Mouse (Mus musculus) liver, postnatal 0 days (tissue): ENCODE results near the gene Rabgap1l. TPM values are rescaled to one million over a fixed set of nuclear protein-coding genes. Genes with fewer than 3 reads are reported as not detected.

Experiments
- ATAC-seq: fragments of 200-750 bp; cut with Nextera tagmentation; 2 replicates; pipeline ENCODE4 v1.8.0; 2017; ENCODE audit warnings: mild to moderate bottlenecking, moderate library complexity
- DNase-seq: peaks from one replicate; pipeline ENCODE4 v3.0.0-alpha.2; 2016
- H3K27ac ChIP-seq: fragments of 300-500 bp; sonication (generic); 2 replicates; pipeline ENCODE4 v1.5.1; 2014; ENCODE audit warnings: antibody characterized with exemption, moderate library complexity, mild to moderate bottlenecking, low read depth
- H3K27me3 ChIP-seq: fragments of 300-500 bp; sonication (generic); 2 replicates; pipeline ENCODE4 v1.6.1; 2014; ENCODE audit warnings: low read length, control low read depth, mixed read lengths; ENCODE audit not compliant: insufficient read depth
- H3K36me3 ChIP-seq: fragments of 300-500 bp; sonication (generic); replicated peaks from 2 replicates; pipeline ENCODE4 v1.6.1; 2014; ENCODE audit warnings: mild to moderate bottlenecking, control low read depth, low read length, moderate library complexity, mixed read lengths; ENCODE audit not compliant: insufficient read depth
- H3K4me1 ChIP-seq: fragments of 300-500 bp; sonication (generic); 2 replicates; pipeline ENCODE4 v1.6.1; 2014; ENCODE audit warnings: antibody characterized with exemption, mild to moderate bottlenecking, control low read depth; ENCODE audit not compliant: insufficient read depth
- H3K4me2 ChIP-seq: fragments of 300-500 bp; sonication (generic); 2 replicates; pipeline ENCODE4 v1.6.1; 2014; ENCODE audit warnings: low read depth, mild to moderate bottlenecking, low read length, moderate library complexity, mixed read lengths
- H3K4me3 ChIP-seq: fragments of 300-500 bp; sonication (generic); 2 replicates; pipeline ENCODE4 v1.5.1; 2014; ENCODE audit warnings: low read depth, low read length
- H3K9ac ChIP-seq: fragments of 300-500 bp; sonication (generic); replicated peaks from 2 replicates; pipeline ENCODE4 v1.6.1; 2014; ENCODE audit warnings: mild to moderate bottlenecking, moderate library complexity
- H3K9me3 ChIP-seq: fragments of 300-500 bp; sonication (generic); 2 replicates; pipeline ENCODE4 v1.6.1; 2016; ENCODE audit warnings: mild to moderate bottlenecking, control low read depth, low read length, mixed read lengths
- CTCF ChIP-seq: sonication (generic); IDR thresholded peaks from 2 replicates; pipeline ENCODE4 v1.5.1; 2016; ENCODE audit warnings: antibody characterized with exemption, low read depth
- EP300 ChIP-seq: IDR thresholded peaks from 2 replicates; pipeline ENCODE4 v1.6.1; 2016; ENCODE audit warnings: antibody characterized with exemption, low read depth, mild to moderate bottlenecking
- WGBS: fragments of 180-500 bp; shearing (Covaris S2); extraction: QIAGEN DNeasy Blood & Tissue Kit; methylation state at CpG from one replicate; pipeline ENCODE4 v1.1.7; 2014; ENCODE audit not compliant: insufficient replicate concordance; 5-methylcytosine and 5-hydroxymethylcytosine counted together
- polyA plus RNA-seq: library from polyadenylated mRNA; unstranded; fragments of >200 nt; fragmentation: Nextera tagmentation; extraction: Ambion mirVana; gene quantifications from 2 replicates; pipeline ENCODE4 v1.2.1, GENCODE M21; 2015

The Rabgap1l gene
- polyA plus RNA-seq, 1 experiment from 2014 or later: 21.6 TPM

GRCm38 (mm10) chr1:160325542-160325941 lies 467.5 kb downstream of the Rabgap1l start:
- DNase-seq (no peak), ATAC-seq (peak; percentile 23; the same call in 1 of the 2 replicates)
- WGBS: 17% methylated on average over 5 of the region's 5 CpGs
- Histone ChIP-seq H3K27ac (no peak overlapping the region), H3K4me3 (no peak overlapping the region), H3K9ac (no peak overlapping the region), H3K36me3 (no peaks in the 10 kb centered on the region), H3K4me2 (no peak overlapping the region; the same call in 1 of the 2 replicates), H3K9me3 (no peaks in the 10 kb centered on the region), H3K27me3 (no peaks in the 10 kb centered on the region), H3K4me1 (peaks cover 10% of the 10 kb centered on the region)
- TF ChIP-seq EP300 (0 out of 2 replicates have a peak, but pooled peaks have one; percentile 24), CTCF (no peak)

DNA sequence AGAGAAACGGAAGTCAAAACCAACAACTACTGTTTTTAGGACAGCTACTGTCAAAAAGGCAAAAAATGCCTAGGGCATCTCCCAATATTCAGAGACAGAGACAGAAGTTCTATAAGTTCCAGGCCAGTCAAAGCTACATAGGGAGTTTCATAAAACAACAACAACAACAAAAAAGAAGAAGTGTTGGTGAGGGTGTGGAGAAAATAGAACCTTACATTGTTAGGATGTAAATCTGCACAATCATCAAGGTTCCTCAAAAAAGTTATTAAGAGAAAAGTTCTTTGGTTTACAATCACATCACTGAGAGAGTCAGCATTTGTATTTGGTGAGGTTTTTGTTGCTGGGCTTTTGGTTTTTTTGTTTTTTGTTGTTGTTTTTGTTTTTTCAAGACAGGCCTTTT lies 472.3 kb downstream of the Rabgap1l start:
- H3K27me3 ChIP-seq: no peaks in the 10 kb centered on the region
- H3K4me3 ChIP-seq: no peak overlapping the region
- peaks cover 9% of the 10 kb centered on the region for H3K4me1 ChIP-seq
- ATAC-seq: no peak
- H3K36me3 ChIP-seq: no peaks in the 10 kb centered on the region
- H3K9me3 ChIP-seq: no peaks in the 10 kb centered on the region
- H3K9ac ChIP-seq: no peak overlapping the region
- WGBS: 90% methylated on average over 1 of the region's 1 CpGs
- TF ChIP-seq EP300: no peak
- no peak for TF ChIP-seq CTCF
- DNase-seq: no peak
- no peak overlapping the region for H3K4me2 ChIP-seq
- H3K27ac ChIP-seq: no peak overlapping the region

DNA sequence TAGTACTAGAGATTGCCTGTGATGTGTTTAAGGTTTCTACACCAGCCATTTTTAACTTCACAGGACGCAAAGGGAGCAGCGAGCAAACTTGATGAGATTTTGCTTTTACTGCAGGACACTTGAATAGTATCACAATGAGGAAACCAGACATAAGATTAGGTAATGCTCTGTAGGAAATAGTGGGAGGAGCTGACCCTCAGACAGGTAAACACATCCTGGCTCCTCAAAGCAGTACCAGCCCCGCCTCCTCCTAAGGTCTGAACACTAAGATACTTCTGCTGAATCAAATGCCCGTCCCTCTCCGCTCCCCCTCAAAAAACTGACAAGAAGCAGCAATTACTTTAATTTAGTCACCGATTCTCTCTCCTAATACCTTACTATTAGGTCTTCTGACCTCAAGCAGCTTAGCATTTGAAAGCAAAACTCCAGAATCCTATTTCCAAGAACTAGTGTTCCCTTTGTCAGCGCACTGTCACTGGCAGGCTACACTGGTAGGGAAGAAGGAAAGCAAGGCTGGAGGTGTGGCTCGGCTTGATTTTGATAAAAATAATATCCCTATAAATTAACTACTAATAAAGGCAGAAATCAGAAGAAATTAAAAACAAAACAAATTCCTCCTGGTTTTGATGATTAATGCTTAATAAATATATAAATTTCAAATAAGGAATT lies 474.8 kb downstream of the Rabgap1l start:
- peak; percentile 82 for ATAC-seq

DNA sequence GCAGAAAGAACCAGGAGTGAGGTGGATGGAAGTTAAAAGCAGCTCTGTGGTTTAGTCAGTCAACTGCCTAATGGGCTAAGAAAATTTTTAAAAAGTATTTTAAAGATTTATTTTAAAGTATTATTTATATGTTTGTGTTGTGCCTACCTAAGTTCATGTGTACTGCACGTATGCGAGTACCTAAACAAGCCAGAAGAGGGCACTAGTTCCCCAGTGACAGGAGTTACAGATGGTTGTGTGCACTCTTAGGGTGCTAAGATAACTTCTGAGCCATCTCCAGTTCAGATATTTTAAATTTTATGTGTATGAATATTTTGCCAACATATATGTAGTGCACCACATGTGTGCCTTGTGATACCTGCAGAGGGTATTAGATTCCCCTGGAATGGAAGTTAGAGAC lies 476.8 kb downstream of the Rabgap1l start:
- 90% methylated on average over 2 of the region's 2 CpGs for WGBS
- Histone ChIP-seq H3K9me3 (no peaks in the 10 kb centered on the region), H3K9ac (no peak overlapping the region), H3K27me3 (no peaks in the 10 kb centered on the region), H3K27ac (no peak overlapping the region), H3K36me3 (no peaks in the 10 kb centered on the region), H3K4me2 (no peak overlapping the region), H3K4me1 (no peaks in the 10 kb centered on the region), H3K4me3 (no peak overlapping the region)
- ATAC-seq (no peak), DNase-seq (no peak)
- peak; percentile 39; the same call in 1 of the 2 replicates for TF ChIP-seq CTCF
- no peak for TF ChIP-seq EP300

More for the DNA sequence above, 474.8 kb downstream of the Rabgap1l start:
- H3K4me3 ChIP-seq: no peak overlapping the region
- no peak overlapping the region for H3K4me2 ChIP-seq
- no peak overlapping the region for H3K27ac ChIP-seq
- peak; percentile 19 for DNase-seq
- 68% methylated on average over 8 of the region's 8 CpGs for WGBS
- TF ChIP-seq EP300 (no peak), CTCF (no peak)
- H3K36me3 ChIP-seq: no peaks in the 10 kb centered on the region
- H3K27me3 ChIP-seq: no peaks in the 10 kb centered on the region
- H3K9me3 ChIP-seq: no peaks in the 10 kb centered on the region
- H3K9ac ChIP-seq: no peak overlapping the region
- H3K4me1 ChIP-seq: no peaks in the 10 kb centered on the region

DNA sequence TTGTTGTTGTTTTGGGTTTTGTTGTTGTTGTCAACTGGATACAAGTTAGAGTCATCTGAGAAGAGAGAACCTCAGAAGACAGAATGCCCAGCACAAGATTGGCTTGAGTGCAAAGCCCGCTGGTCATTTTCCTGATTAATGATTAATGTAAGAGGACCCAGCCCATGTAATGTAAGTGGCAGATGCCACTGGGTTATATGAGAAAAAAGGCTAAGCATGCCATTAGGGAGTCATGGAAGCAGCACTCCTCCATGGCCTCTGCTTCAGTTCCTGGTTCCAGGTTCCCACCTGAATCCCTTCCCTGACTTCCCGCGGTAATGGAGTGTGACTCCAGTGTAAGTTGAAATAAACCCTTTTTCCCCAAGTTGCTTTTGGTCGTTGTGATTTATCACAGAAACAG lies 480.4 kb downstream of the Rabgap1l start:
- no peaks in the 10 kb centered on the region for H3K36me3 ChIP-seq
- H3K27ac ChIP-seq: no peak overlapping the region
- no peak overlapping the region for H3K4me2 ChIP-seq
- DNase-seq: no peak
- no peak overlapping the region for H3K9ac ChIP-seq
- H3K9me3 ChIP-seq: no peaks in the 10 kb centered on the region
- 86% methylated on average over 4 of the region's 4 CpGs for WGBS
- H3K4me3 ChIP-seq: no peak overlapping the region
- no peak for TF ChIP-seq EP300
- H3K4me1 ChIP-seq: peaks cover 7% of the 10 kb centered on the region
- H3K27me3 ChIP-seq: no peaks in the 10 kb centered on the region
- no peak for ATAC-seq

DNA sequence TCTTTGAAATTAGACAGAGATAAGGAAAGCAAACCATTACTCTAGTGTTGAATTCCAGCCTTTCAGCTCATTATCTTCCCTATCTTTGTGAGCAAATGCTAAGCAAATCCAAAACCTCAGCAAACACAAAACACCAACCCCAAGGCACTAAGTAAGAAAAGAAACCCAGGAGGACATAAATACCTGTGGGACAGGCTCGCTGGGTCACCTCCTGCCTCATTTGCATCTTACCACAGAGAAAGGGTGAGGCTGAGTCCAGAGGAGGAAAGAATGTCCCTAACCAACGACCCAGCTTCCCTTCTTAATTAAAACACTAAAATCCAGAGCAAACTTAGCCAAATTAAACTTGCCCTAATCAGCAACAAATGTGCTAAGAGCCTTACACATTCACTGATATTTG lies 481.1 kb downstream of the Rabgap1l start:
- no peak for DNase-seq
- WGBS: 24% methylated on average over 2 of the region's 2 CpGs
- no peak for TF ChIP-seq EP300
- no peak for TF ChIP-seq CTCF

DNA sequence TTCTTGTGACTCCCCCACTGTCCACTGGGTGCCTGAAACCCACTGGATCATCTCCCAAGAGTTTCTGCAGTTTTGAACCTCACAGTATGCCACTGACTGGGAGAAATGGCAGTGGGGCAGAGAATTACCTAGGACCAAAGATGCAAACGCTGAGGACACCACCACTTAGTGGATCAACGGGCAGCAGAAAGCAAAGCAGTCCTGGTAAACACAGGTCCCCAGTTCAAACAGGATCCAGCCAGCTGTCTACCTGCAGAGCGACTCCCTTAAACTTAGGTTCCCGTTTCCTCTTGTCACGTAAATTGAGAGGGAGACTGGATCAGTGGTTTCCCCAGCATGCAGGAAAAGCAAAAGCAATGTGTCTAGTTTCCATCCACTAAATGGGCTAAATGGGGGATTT lies 483.1 kb downstream of the Rabgap1l start:
- Histone ChIP-seq H3K4me2 (no peak overlapping the region), H3K9ac (no peak overlapping the region), H3K27me3 (no peaks in the 10 kb centered on the region), H3K4me3 (no peak overlapping the region), H3K36me3 (no peaks in the 10 kb centered on the region), H3K27ac (no peak overlapping the region), H3K9me3 (no peaks in the 10 kb centered on the region), H3K4me1 (peaks cover 12% of the 10 kb centered on the region)
- ATAC-seq (no peak), DNase-seq (no peak)
- TF ChIP-seq CTCF: no peak
- no peak for TF ChIP-seq EP300
- 56% methylated on average over 5 of the region's 5 CpGs for WGBS

More for the DNA sequence above, 481.1 kb downstream of the Rabgap1l start:
- Histone ChIP-seq H3K4me1 (peaks cover 12% of the 10 kb centered on the region), H3K36me3 (no peaks in the 10 kb centered on the region), H3K27me3 (no peaks in the 10 kb centered on the region), H3K9me3 (no peaks in the 10 kb centered on the region), H3K27ac (no peak overlapping the region), H3K4me2 (no peak overlapping the region), H3K4me3 (no peak overlapping the region), H3K9ac (no peak overlapping the region)
- no peak for ATAC-seq
